Mouse (Mus musculus) layer of hippocampus, postnatal 25 days (tissue): ENCODE results near the gene Mustn1. TPM values are rescaled to one million over a fixed set of nuclear protein-coding genes. Genes with fewer than 3 reads are reported as not detected.

ENCODE experiments used
- DNase-seq, 2 experiments: peaks; one replicate each; pipeline ENCODE4 v3.0.0; 2022; ENCODE audit warnings: mixed read lengths in 2 of 2, low spot score in 1 of 2; ENCODE audit errors: extremely low spot score in 1 of 2
- total RNA-seq, 2 experiments: library from RNA; stranded (reverse); gene quantifications; 2 replicates each; pipeline ENCODE4 v1.2.3; 2021

Gene Mustn1
- total RNA-seq, 2 experiments from 2014 or later: 1.3 TPM

GRCm38 (mm10) chr14:30930386-30930785, 51.4 kb downstream of the Mustn1 start:
- DNase-seq: no peak

Other genes with a start within 250 kb of the Mustn1 start
- gene Rft1, start 224.8 kb upstream of the Mustn1 start, total RNA-seq: 10 to 100 TPM; 10.1 to 11.3 TPM
- gene Sfmbt1, start 164.4 kb upstream of the Mustn1 start, total RNA-seq: 10 to 100 TPM; 28.9 to 30.1 TPM
- 10 to 100 TPM; 19.2 to 24.6 TPM for gene Tmem110, start 53.6 kb upstream of the Mustn1 start, total RNA-seq
- not detected for gene Itih4, start 7.3 kb downstream of the Mustn1 start, total RNA-seq
- 10 to 100 TPM; 25.4 to 25.7 TPM for gene Itih3, start 44.6 kb downstream of the Mustn1 start, total RNA-seq
- gene Itih1, start 64.1 kb downstream of the Mustn1 start, total RNA-seq: not detected
- 10 to 100 TPM; 16.9 to 17.0 TPM for gene Nek4, start 72.2 kb downstream of the Mustn1 start, total RNA-seq
- 10 to 100 TPM; 35.7 to 49.0 TPM for gene Glt8d1, start 122.2 kb downstream of the Mustn1 start, total RNA-seq
- 100 to 1,000 TPM; 171 to 189 TPM for gene Spcs1, start 122.5 kb downstream of the Mustn1 start, total RNA-seq
- gene Pbrm1, start 139.9 kb downstream of the Mustn1 start, total RNA-seq: 10 to 100 TPM; 55.3 to 59.0 TPM
- gene Gnl3, start 140.0 kb downstream of the Mustn1 start, total RNA-seq: 10 to 100 TPM; 36.0 to 57.6 TPM
- gene Smim4, start 249.8 kb downstream of the Mustn1 start, total RNA-seq: 10 to 100 TPM; 28.6 to 29.6 TPM